Mouse (Mus musculus) stomach, embryonic 15.5 days (tissue): Measurements from ENCODE around the gene Timm23. TPM values are rescaled to one million over a fixed set of nuclear protein-coding genes. Genes with fewer than 3 reads are reported as not detected.
A peak's percentile ranks its signal among the peaks of the same experiment; 100 is the strongest.

Source experiments
- ATAC-seq: fragments of 200-750 bp; cut with Nextera tagmentation; 2 replicates; pipeline ENCODE4 v1.8.0; 2017; ENCODE audit warnings: low read depth, moderate number of reproducible peaks, moderate TSS enrichment; ENCODE audit not compliant: insufficient read depth, low FRiP score
- H3K27ac ChIP-seq: fragments of 300-500 bp; sonication (generic); 2 replicates; pipeline ENCODE4 v1.5.1; 2015; ENCODE audit warnings: mild to moderate bottlenecking, inconsistent platforms
- H3K27me3 ChIP-seq: fragments of 300-500 bp; sonication (generic); replicated peaks from 2 replicates; pipeline ENCODE4 v1.6.1; 2015; ENCODE audit warnings: inconsistent platforms
- H3K36me3 ChIP-seq: fragments of 300-500 bp; sonication (generic); 2 replicates; pipeline ENCODE4 v1.6.1; 2015; ENCODE audit warnings: inconsistent platforms
- H3K4me1 ChIP-seq: fragments of 300-500 bp; sonication (generic); 2 replicates; pipeline ENCODE4 v1.6.1; 2015; ENCODE audit warnings: inconsistent platforms
- H3K4me2 ChIP-seq: fragments of 300-500 bp; sonication (generic); 2 replicates; pipeline ENCODE4 v1.6.1; 2015; ENCODE audit warnings: mild to moderate bottlenecking, inconsistent platforms
- H3K4me3 ChIP-seq: fragments of 300-500 bp; sonication (generic); replicated peaks from 2 replicates; pipeline ENCODE4 v1.5.1; 2015; ENCODE audit warnings: inconsistent platforms
- H3K9ac ChIP-seq: fragments of 300-500 bp; sonication (generic); 2 replicates; pipeline ENCODE4 v1.6.1; 2015; ENCODE audit warnings: inconsistent platforms
- H3K9me3 ChIP-seq: fragments of 300-500 bp; sonication (generic); 2 replicates; pipeline ENCODE4 v1.6.1; 2016; ENCODE audit warnings: inconsistent platforms
- WGBS: fragments of 180-500 bp; shearing (Covaris S2); methylation state at CpG from one replicate; pipeline ENCODE4 v1.1.7; 2015; 5-methylcytosine and 5-hydroxymethylcytosine counted together
- polyA plus RNA-seq: library from polyadenylated mRNA; unstranded; fragments of >200 nt; fragmentation: Nextera tagmentation; extraction: Ambion mirVana; gene quantifications from 2 replicates; pipeline ENCODE4 v1.2.1, GENCODE M21; 2015

Gene Timm23
- polyA plus RNA-seq, 1 experiment from 2014 or later, result 203 TPM

- Histone ChIP-seq H3K4me2 (no peak overlapping the region), H3K9me3 (no peaks in the 10 kb centered on the region), H3K9ac (no peak overlapping the region), H3K36me3 (no peaks in the 10 kb centered on the region), H3K4me3 (no peak overlapping the region), H3K4me1 (peaks cover 28% of the 10 kb centered on the region), H3K27ac (no peak overlapping the region), H3K27me3 (no peaks in the 10 kb centered on the region)
- WGBS, result 88% methylated on average over 11 of the region's 11 CpGs
- no peak for ATAC-seq
Measured at GRCm38 (mm10) chr14:32163203-32163888, 38.4 kb downstream of the Timm23 start.

- H3K4me1 ChIP-seq, result peaks cover 26% of the 10 kb centered on the region
- H3K9ac ChIP-seq, result no peak overlapping the region
- H3K27me3 ChIP-seq, result no peaks in the 10 kb centered on the region
- H3K4me3 ChIP-seq, result no peak overlapping the region
- 92% methylated on average over 5 of the region's 5 CpGs for WGBS
- no peak for ATAC-seq
- H3K9me3 ChIP-seq, result no peaks in the 10 kb centered on the region
- no peaks in the 10 kb centered on the region for H3K36me3 ChIP-seq
- H3K27ac ChIP-seq, result no peak overlapping the region
- H3K4me2 ChIP-seq, result peak overlapping the region; percentile 78; the same call in 1 of the 2 replicates
Measured at GRCm38 (mm10) chr14:32162231-32162630, 39.5 kb downstream of the Timm23 start.

GRCm38 (mm10) chr14:32161090-32161885 is 40.4 kb downstream of the Timm23 start:
- WGBS, result 74% methylated on average over 12 of the region's 12 CpGs
- no peak overlapping the region for H3K9ac ChIP-seq
- peaks cover 26% of the 10 kb centered on the region for H3K4me1 ChIP-seq
- peak overlapping the region; percentile 78 for H3K4me2 ChIP-seq
- no peaks in the 10 kb centered on the region for H3K36me3 ChIP-seq
- no peaks in the 10 kb centered on the region for H3K9me3 ChIP-seq
- ATAC-seq, result peak; percentile 23; the same call in 1 of the 2 replicates
- H3K27me3 ChIP-seq, result no peaks in the 10 kb centered on the region
- H3K27ac ChIP-seq, result peak overlapping the region; percentile 91; the same call in 1 of the 2 replicates
- H3K4me3 ChIP-seq, result peak overlapping the region; percentile 96; the same call in 1 of the 2 replicates

GRCm38 (mm10) chr14:32160563-32160962 is 41.1 kb downstream of the Timm23 start:
- Histone ChIP-seq H3K27me3 (no peaks in the 10 kb centered on the region), H3K36me3 (no peaks in the 10 kb centered on the region), H3K27ac (peak overlapping the region; percentile 91), H3K4me2 (peak overlapping the region; percentile 78), H3K4me1 (peaks cover 26% of the 10 kb centered on the region), H3K4me3 (peak overlapping the region; percentile 96), H3K9ac (peak overlapping the region; percentile 98), H3K9me3 (no peaks in the 10 kb centered on the region)
- no peak for ATAC-seq
- WGBS, result 21% methylated on average over 7 of the region's 7 CpGs

- WGBS, result under 1% methylated on average over 40 of the region's 40 CpGs
- peaks cover 21% of the 10 kb centered on the region for H3K4me1 ChIP-seq
- no peaks in the 10 kb centered on the region for H3K27me3 ChIP-seq
- H3K27ac ChIP-seq, result peak within 1 kb of the TSS; percentile 91
- H3K9ac ChIP-seq, result peak within 1 kb of the TSS; percentile 98
- peak within 1 kb of the TSS; percentile 78 for H3K4me2 ChIP-seq
- peak within 1 kb of the TSS; percentile 96 for H3K4me3 ChIP-seq
- no peaks in the 10 kb centered on the region for H3K9me3 ChIP-seq
- no peaks in the 10 kb centered on the region for H3K36me3 ChIP-seq
- ATAC-seq, result peak; percentile 92
Measured at GRCm38 (mm10) chr14:32159690-32160246, 41.9 kb downstream of the Timm23 start, which contains the start of gene Ncoa4. Ncoa4 (plus strand) TSS chr14:32159865.

GRCm38 (mm10) chr14:32159150-32159670 is 42.5 kb downstream of the Timm23 start:
- Histone ChIP-seq H3K36me3 (no peaks in the 10 kb centered on the region), H3K4me1 (peaks cover 21% of the 10 kb centered on the region), H3K4me3 (peak overlapping the region; percentile 96), H3K9me3 (no peaks in the 10 kb centered on the region), H3K9ac (no peak overlapping the region), H3K27ac (peak overlapping the region; percentile 6; the same call in 1 of the 2 replicates), H3K27me3 (no peaks in the 10 kb centered on the region), H3K4me2 (peak overlapping the region; percentile 78)
- WGBS, result 51% methylated on average over 4 of the region's 4 CpGs
- ATAC-seq, result peak; percentile 7; the same call in 1 of the 2 replicates

GRCm38 (mm10) chr14:32154758-32155157 is 46.9 kb downstream of the Timm23 start:
- no peaks in the 10 kb centered on the region for H3K9me3 ChIP-seq
- WGBS, result 83% methylated on average over 6 of the region's 6 CpGs
- ATAC-seq, result no peak

GRCm38 (mm10) chr14:32153156-32153555 is 48.5 kb downstream of the Timm23 start:
- H3K4me2 ChIP-seq, result no peak overlapping the region
- 96% methylated on average over 2 of the region's 2 CpGs for WGBS
- H3K9me3 ChIP-seq, result no peaks in the 10 kb centered on the region
- H3K27ac ChIP-seq, result no peak overlapping the region
- ATAC-seq, result no peak
- no peak overlapping the region for H3K4me3 ChIP-seq
- H3K4me1 ChIP-seq, result no peaks in the 10 kb centered on the region
- no peaks in the 10 kb centered on the region for H3K36me3 ChIP-seq
- no peak overlapping the region for H3K9ac ChIP-seq
- no peaks in the 10 kb centered on the region for H3K27me3 ChIP-seq

More at GRCm38 (mm10) chr14:32154758-32155157, 46.9 kb downstream of the Timm23 start:
- no peak overlapping the region for H3K4me2 ChIP-seq
- no peak overlapping the region for H3K9ac ChIP-seq
- H3K36me3 ChIP-seq, result no peaks in the 10 kb centered on the region
- no peaks in the 10 kb centered on the region for H3K27me3 ChIP-seq
- no peak overlapping the region for H3K4me3 ChIP-seq
- H3K4me1 ChIP-seq, result peaks cover 5% of the 10 kb centered on the region; the same call in 1 of the 2 replicates
- no peak overlapping the region for H3K27ac ChIP-seq

- no peak overlapping the region for H3K9ac ChIP-seq
- no peaks in the 10 kb centered on the region for H3K27me3 ChIP-seq
- H3K4me2 ChIP-seq, result no peak overlapping the region
- H3K27ac ChIP-seq, result no peak overlapping the region
- H3K36me3 ChIP-seq, result no peaks in the 10 kb centered on the region
- H3K4me1 ChIP-seq, result no peaks in the 10 kb centered on the region
- 89% methylated on average over 18 of the region's 18 CpGs for WGBS
- H3K9me3 ChIP-seq, result no peaks in the 10 kb centered on the region
- H3K4me3 ChIP-seq, result no peak overlapping the region
- no peak for ATAC-seq
Measured at GRCm38 (mm10) chr14:32152243-32152965, 49.3 kb downstream of the Timm23 start.

GRCm38 (mm10) chr14:32150872-32151271 is 50.8 kb downstream of the Timm23 start:
- ATAC-seq, result no peak
- WGBS, result 90% methylated on average over 2 of the region's 2 CpGs

GRCm38 (mm10) chr14:32146578-32146977 is 55.1 kb downstream of the Timm23 start:
- Histone ChIP-seq H3K4me1 (no peaks in the 10 kb centered on the region), H3K4me3 (no peak overlapping the region), H3K27me3 (no peaks in the 10 kb centered on the region), H3K9ac (no peak overlapping the region), H3K9me3 (no peaks in the 10 kb centered on the region), H3K4me2 (no peak overlapping the region), H3K27ac (no peak overlapping the region), H3K36me3 (no peaks in the 10 kb centered on the region)
- ATAC-seq, result no peak
- 64% methylated on average over 2 of the region's 2 CpGs for WGBS

More at GRCm38 (mm10) chr14:32150872-32151271, 50.8 kb downstream of the Timm23 start:
- H3K4me1 ChIP-seq, result no peaks in the 10 kb centered on the region
- no peak overlapping the region for H3K9ac ChIP-seq
- H3K9me3 ChIP-seq, result no peaks in the 10 kb centered on the region
- H3K27me3 ChIP-seq, result no peaks in the 10 kb centered on the region
- no peaks in the 10 kb centered on the region for H3K36me3 ChIP-seq
- H3K4me3 ChIP-seq, result no peak overlapping the region
- no peak overlapping the region for H3K27ac ChIP-seq
- no peak overlapping the region for H3K4me2 ChIP-seq
